Mouse (Mus musculus): ENCODE measurements at regions not wholly inside any gene's neighbourhood (a gene's known extent, or its start where the extent isn't known, plus 50 kb on each side); places are given as distances from the start of the nearest gene placed in this dataset.

DNA sequence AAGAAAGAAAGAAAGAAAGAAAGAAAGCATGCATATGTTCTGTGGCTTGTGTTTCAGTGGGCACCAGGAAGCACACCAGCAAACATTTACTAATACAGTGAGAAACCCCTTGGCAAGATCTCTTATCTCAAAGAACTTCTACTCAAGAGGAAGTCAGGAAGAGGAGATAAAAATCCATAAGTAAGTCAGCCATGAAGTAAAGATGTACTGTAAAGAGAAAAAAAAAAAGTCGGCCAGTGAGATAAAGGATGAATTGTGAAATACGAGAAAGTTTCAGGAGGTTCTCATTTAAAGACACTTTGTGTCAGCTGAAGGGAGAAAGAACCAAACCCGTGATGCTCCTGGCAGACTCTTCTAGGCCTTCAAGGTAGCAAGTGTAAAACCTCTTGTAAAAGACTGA, 72.4 kb upstream of the Rnf219 start:
- no peak overlapping the region for H3K4me2 ChIP-seq (ENCODE audit: low read depth, low read length)
- DNase-seq (ENCODE audit: low spot score) (no peak), ATAC-seq (ENCODE audit: low read depth) (no peak)
- no peaks in the 10 kb centered on the region for H3K36me3 ChIP-seq (ENCODE audit: control insufficient read depth, insufficient read depth, low read length)
- no peaks in the 10 kb centered on the region for H3K4me1 ChIP-seq (ENCODE audit: control insufficient read depth, insufficient read depth, low read length)
- H3K9me3 ChIP-seq (ENCODE audit: control insufficient read depth, low read length), result no peaks in the 10 kb centered on the region
- H3K4me3 ChIP-seq (ENCODE audit: low read depth, low read length), result no peak overlapping the region
- WGBS, result 72% methylated on average over 3 of the region's 3 CpGs
- H3K9ac ChIP-seq (ENCODE audit: low read depth, low read length), result no peak overlapping the region
- H3K27me3 ChIP-seq (replicated peaks; ENCODE audit: control insufficient read depth, insufficient read depth, low read length), result no peaks in the 10 kb centered on the region
- H3K27ac ChIP-seq (replicated peaks; ENCODE audit: low read depth, low read length), result no peak overlapping the region
